Mouse (Mus musculus) liver, embryonic 12.5 days (tissue): Measurements from ENCODE around the gene Lrch1. TPM values are rescaled to one million over a fixed set of nuclear protein-coding genes. Genes with fewer than 3 reads are reported as not detected.

Experiments used
- ATAC-seq: fragments of 200-750 bp; cut with Nextera tagmentation; 2 replicates; pipeline ENCODE4 v1.8.0; 2017; ENCODE audit warnings: moderate number of reproducible peaks, mild to moderate bottlenecking, moderate library complexity
- H3K27ac ChIP-seq: fragments of 300-500 bp; sonication (generic); 2 replicates; pipeline ENCODE4 v1.5.1; 2016; ENCODE audit warnings: mild to moderate bottlenecking
- H3K27me3 ChIP-seq: fragments of 300-500 bp; sonication (generic); replicated peaks from 2 replicates; pipeline ENCODE4 v1.6.1; 2016; ENCODE audit warnings: mild to moderate bottlenecking, moderate library complexity
- H3K36me3 ChIP-seq: fragments of 300-500 bp; sonication (generic); 2 replicates; pipeline ENCODE4 v1.6.1; 2016; ENCODE audit warnings: mild to moderate bottlenecking, moderate library complexity
- H3K4me1 ChIP-seq: fragments of 300-500 bp; sonication (generic); 2 replicates; pipeline ENCODE4 v1.6.1; 2016
- H3K4me2 ChIP-seq: fragments of 300-500 bp; sonication (generic); 2 replicates; pipeline ENCODE4 v1.6.1; 2016; ENCODE audit warnings: mild to moderate bottlenecking, moderate library complexity
- H3K4me3 ChIP-seq: fragments of 300-500 bp; sonication (generic); 2 replicates; pipeline ENCODE4 v1.5.1; 2016; ENCODE audit warnings: mild to moderate bottlenecking, moderate library complexity
- H3K9ac ChIP-seq: fragments of 300-500 bp; sonication (generic); 2 replicates; pipeline ENCODE4 v1.6.1; 2016; ENCODE audit warnings: mild to moderate bottlenecking, moderate library complexity
- H3K9me3 ChIP-seq: fragments of 300-500 bp; sonication (generic); replicated peaks from 2 replicates; pipeline ENCODE4 v1.6.1; 2016; ENCODE audit warnings: mild to moderate bottlenecking, moderate library complexity
- WGBS: fragments of 180-500 bp; shearing (Covaris S2); methylation state at CpG from one replicate; pipeline ENCODE4 v1.1.7; 2016; ENCODE audit not compliant: insufficient replicate concordance; 5-methylcytosine and 5-hydroxymethylcytosine counted together
- polyA plus RNA-seq: library from polyadenylated mRNA; unstranded; fragments of >200 nt; fragmentation: Nextera tagmentation; extraction: Ambion mirVana; gene quantifications from 2 replicates; pipeline ENCODE4 v1.2.1, GENCODE M21; 2016

Gene Lrch1
- polyA plus RNA-seq, 1 experiment from 2014 or later: 6.5 TPM

DNA sequence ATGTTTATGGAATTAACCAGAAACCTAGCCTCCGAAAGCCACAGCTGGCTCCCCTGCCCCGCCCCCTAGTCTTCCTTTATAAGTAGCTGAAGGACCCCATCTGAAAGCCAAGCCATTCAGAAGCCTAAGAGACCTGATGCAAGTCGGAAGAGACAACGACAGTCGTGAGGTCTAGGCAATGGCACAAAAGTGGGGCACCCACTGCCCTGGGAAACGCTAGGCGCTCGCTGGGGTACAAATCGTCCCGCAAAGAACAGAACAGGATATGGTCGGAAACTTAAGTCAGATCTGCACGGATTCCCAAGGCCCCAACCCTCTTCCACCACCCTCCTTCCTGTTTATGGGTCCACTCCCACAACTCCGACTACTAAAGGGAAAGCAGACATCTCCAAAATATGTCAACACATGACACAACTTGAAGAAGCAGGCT, 1.3 kb downstream of the Lrch1 start:
- Histone ChIP-seq H3K4me1 (peaks cover 42% of the 10 kb centered on the region), H3K4me3 (peak overlapping the region; percentile 86), H3K27ac (peak overlapping the region; percentile 82), H3K4me2 (peak overlapping the region; percentile 96), H3K9me3 (no peaks in the 10 kb centered on the region), H3K36me3 (peaks cover 3% of the 10 kb centered on the region; the same call in 1 of the 2 replicates), H3K9ac (peak overlapping the region; percentile 86), H3K27me3 (no peaks in the 10 kb centered on the region)
- ATAC-seq: peak; percentile 11; the same call in 1 of the 2 replicates
- WGBS: 7% methylated on average over 13 of the region's 13 CpGs

GRCm38 (mm10) chr14:74945266-74946215, 2.1 kb downstream of the Lrch1 start:
- Histone ChIP-seq H3K4me1 (peaks cover 48% of the 10 kb centered on the region), H3K4me3 (peak overlapping the region; percentile 86), H3K27ac (no peak overlapping the region), H3K4me2 (peak overlapping the region; percentile 96), H3K36me3 (peaks cover 3% of the 10 kb centered on the region), H3K27me3 (no peaks in the 10 kb centered on the region), H3K9ac (peak overlapping the region; percentile 86; the same call in 1 of the 2 replicates), H3K9me3 (no peaks in the 10 kb centered on the region)
- no peak for ATAC-seq
- 70% methylated on average over 11 of the region's 11 CpGs for WGBS

GRCm38 (mm10) chr14:74944128-74944755, 3.4 kb downstream of the Lrch1 start:
- H3K9ac ChIP-seq: no peak overlapping the region
- peaks cover 48% of the 10 kb centered on the region for H3K4me1 ChIP-seq
- H3K4me3 ChIP-seq: no peak overlapping the region
- 84% methylated on average over 7 of the region's 7 CpGs for WGBS
- no peaks in the 10 kb centered on the region for H3K9me3 ChIP-seq
- ATAC-seq: no peak
- H3K27ac ChIP-seq: no peak overlapping the region
- no peaks in the 10 kb centered on the region for H3K27me3 ChIP-seq
- H3K4me2 ChIP-seq: no peak overlapping the region
- peaks cover 3% of the 10 kb centered on the region for H3K36me3 ChIP-seq

GRCm38 (mm10) chr14:74943581-74944117, 4.0 kb downstream of the Lrch1 start:
- H3K36me3 ChIP-seq: peaks cover 3% of the 10 kb centered on the region
- peaks cover 44% of the 10 kb centered on the region for H3K4me1 ChIP-seq
- H3K27me3 ChIP-seq: no peaks in the 10 kb centered on the region
- no peaks in the 10 kb centered on the region for H3K9me3 ChIP-seq
- H3K4me2 ChIP-seq: no peak overlapping the region
- no peak for ATAC-seq
- H3K9ac ChIP-seq: no peak overlapping the region
- no peak overlapping the region for H3K27ac ChIP-seq
- WGBS: 82% methylated on average over 6 of the region's 6 CpGs
- no peak overlapping the region for H3K4me3 ChIP-seq

DNA sequence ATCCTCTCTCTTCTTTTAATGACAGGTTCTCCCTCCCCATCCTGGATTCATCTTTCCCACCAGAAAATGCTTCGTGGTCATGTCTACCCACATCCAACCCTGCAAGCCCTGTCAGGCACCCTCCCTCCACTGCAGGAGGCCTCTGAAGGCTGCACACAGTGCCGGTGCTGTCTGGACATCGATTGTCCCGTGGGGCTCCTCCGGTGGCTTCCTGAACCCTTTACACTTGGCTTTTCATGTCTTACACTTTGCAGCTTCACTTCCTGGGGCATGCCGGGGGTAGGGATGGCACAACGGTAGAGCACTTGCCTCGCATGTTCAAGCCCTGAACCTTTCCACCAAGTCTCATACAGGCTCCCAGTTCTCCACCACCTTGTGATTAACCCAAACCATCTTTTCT, 4.7 kb downstream of the Lrch1 start:
- Histone ChIP-seq H3K9ac (no peak overlapping the region), H3K36me3 (peaks cover 3% of the 10 kb centered on the region), H3K4me2 (no peak overlapping the region), H3K4me1 (peaks cover 39% of the 10 kb centered on the region), H3K9me3 (no peaks in the 10 kb centered on the region), H3K27me3 (no peaks in the 10 kb centered on the region), H3K4me3 (no peak overlapping the region), H3K27ac (no peak overlapping the region)
- ATAC-seq: no peak
- 37% methylated on average over 8 of the region's 8 CpGs for WGBS

DNA sequence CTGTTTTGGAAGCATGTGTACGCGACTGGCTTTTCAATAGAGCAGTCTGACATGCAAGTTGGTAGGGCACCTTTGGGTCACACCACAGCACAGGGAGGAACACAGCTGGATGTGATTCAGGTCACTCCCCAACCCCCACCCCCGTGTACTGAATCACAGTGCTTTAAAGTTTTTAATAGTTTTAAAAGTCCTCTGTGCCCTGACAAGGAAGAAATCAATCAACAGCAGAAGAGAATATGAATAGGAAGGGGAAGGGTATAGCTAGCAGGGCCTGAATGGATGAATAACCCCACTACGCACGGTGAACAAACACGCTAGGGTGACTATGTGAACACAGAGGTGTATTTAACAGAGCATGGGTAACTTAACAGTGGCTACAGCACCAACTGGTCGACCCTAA, 6.1 kb downstream of the Lrch1 start:
- Histone ChIP-seq H3K27ac (no peak overlapping the region), H3K9ac (no peak overlapping the region), H3K9me3 (no peaks in the 10 kb centered on the region), H3K4me3 (no peak overlapping the region), H3K4me1 (peaks cover 50% of the 10 kb centered on the region), H3K36me3 (peaks cover 3% of the 10 kb centered on the region), H3K27me3 (no peaks in the 10 kb centered on the region), H3K4me2 (no peak overlapping the region)
- 80% methylated on average over 7 of the region's 7 CpGs for WGBS
- ATAC-seq: no peak

DNA sequence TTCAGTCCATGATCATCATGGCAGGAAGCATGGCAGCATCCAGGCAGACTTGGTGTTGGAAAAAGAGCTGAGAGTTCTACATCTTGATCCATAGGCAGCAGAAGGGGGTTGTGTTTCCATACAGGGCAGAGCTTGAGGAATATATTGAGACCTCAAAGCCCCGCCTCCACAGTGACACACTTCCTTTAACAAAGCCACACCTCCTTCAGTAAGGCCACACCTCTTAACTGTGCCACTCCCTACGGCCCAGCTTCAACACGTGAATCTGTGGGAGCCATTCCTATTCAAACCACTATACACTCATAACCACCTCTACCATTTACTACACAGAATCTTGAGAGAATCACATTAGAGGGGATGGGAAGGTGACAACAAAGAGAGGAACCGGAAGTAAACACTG, 6.9 kb downstream of the Lrch1 start:
- Histone ChIP-seq H3K27me3 (no peaks in the 10 kb centered on the region), H3K4me2 (no peak overlapping the region), H3K9ac (no peak overlapping the region), H3K36me3 (peaks cover 3% of the 10 kb centered on the region), H3K27ac (no peak overlapping the region), H3K4me1 (peaks cover 50% of the 10 kb centered on the region), H3K4me3 (no peak overlapping the region), H3K9me3 (no peaks in the 10 kb centered on the region)
- peak; percentile 38 for ATAC-seq
- 61% methylated on average over 4 of the region's 4 CpGs for WGBS

DNA sequence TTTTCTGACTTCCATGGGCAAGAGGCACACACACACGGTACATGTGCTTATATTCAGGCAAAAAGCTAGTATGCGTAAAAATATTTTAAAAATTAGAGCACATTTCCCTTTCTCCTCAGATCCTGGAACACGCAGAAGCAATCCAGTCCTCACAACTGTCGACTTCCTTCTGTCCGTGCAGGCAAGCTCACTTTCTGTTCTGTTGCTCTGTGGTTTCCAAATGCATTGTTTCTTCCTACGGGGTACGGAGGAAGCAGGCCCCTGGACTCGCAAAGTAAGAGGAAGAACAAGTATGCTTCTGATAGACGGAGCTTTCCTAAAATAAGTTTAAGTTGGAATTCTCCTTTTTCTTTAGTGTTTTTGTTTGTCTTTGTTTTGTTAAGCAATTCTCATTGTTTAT, 8.3 kb downstream of the Lrch1 start:
- H3K27ac ChIP-seq: no peak overlapping the region; the same call in 1 of the 2 replicates
- H3K36me3 ChIP-seq: peaks cover 3% of the 10 kb centered on the region
- H3K27me3 ChIP-seq: no peaks in the 10 kb centered on the region
- H3K4me1 ChIP-seq: peaks cover 45% of the 10 kb centered on the region
- 35% methylated on average over 9 of the region's 9 CpGs for WGBS
- no peaks in the 10 kb centered on the region for H3K9me3 ChIP-seq
- H3K4me3 ChIP-seq: no peak overlapping the region
- no peak for ATAC-seq
- peak overlapping the region; percentile 5; the same call in 1 of the 2 replicates for H3K4me2 ChIP-seq
- H3K9ac ChIP-seq: no peak overlapping the region

- H3K27ac ChIP-seq: no peak overlapping the region; the same call in 1 of the 2 replicates
- no peaks in the 10 kb centered on the region for H3K27me3 ChIP-seq
- H3K4me1 ChIP-seq: peaks cover 46% of the 10 kb centered on the region
Observed at GRCm38 (mm10) chr14:74938896-74939295, 8.8 kb downstream of the Lrch1 start.

DNA sequence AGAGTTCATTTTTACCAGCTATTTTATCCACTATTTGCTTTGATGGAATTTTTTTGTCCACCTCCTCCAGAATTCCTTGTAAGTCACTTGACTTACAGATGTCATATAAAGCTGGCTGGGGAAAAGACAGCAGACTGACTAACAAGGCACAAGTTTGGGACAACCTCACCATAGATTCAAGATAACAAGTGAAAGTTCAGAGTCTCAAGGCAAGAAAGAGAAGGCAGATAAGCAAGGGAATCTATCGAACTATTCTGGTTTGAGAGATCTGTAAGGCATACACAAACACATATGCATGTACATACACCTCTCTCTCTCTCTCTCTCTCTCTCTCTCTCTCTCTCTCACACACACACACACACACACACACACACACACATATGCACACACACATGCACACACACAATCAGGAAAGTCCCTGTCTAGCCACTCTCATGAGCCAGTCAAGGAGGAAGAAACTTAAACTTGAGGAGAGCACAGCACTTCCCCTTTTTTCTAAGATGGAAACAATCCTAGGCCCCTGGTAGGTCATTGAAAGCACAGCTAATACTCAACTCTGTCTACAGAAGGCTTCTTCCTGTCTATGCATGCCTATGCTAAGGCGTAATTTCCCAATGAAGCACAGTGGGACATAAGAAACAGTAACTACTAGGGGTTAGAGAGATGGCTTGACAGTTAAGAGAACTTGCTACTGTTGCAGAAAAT, 11.0 kb downstream of the Lrch1 start:
- no peak overlapping the region for H3K4me3 ChIP-seq
- peaks cover 36% of the 10 kb centered on the region for H3K4me1 ChIP-seq
- ATAC-seq: peak; percentile 33; the same call in 1 of the 2 replicates
- H3K9ac ChIP-seq: no peak overlapping the region
- 29% methylated on average over 2 of the region's 2 CpGs for WGBS
- no peaks in the 10 kb centered on the region for H3K27me3 ChIP-seq
- H3K9me3 ChIP-seq: no peaks in the 10 kb centered on the region
- peaks cover 3% of the 10 kb centered on the region for H3K36me3 ChIP-seq
- peak overlapping the region; percentile 42; the same call in 1 of the 2 replicates for H3K27ac ChIP-seq
- H3K4me2 ChIP-seq: no peak overlapping the region; the same call in 1 of the 2 replicates

More at GRCm38 (mm10) chr14:74938896-74939295, 8.8 kb downstream of the Lrch1 start:
- Histone ChIP-seq H3K9me3 (no peaks in the 10 kb centered on the region), H3K4me2 (peak overlapping the region; percentile 5; the same call in 1 of the 2 replicates), H3K9ac (no peak overlapping the region), H3K36me3 (peaks cover 3% of the 10 kb centered on the region), H3K4me3 (no peak overlapping the region)
- ATAC-seq: no peak
- WGBS: 56% methylated on average over 3 of the region's 3 CpGs

- 87% methylated on average over 6 of the region's 6 CpGs for WGBS
- Histone ChIP-seq H3K27ac (no peak overlapping the region), H3K27me3 (no peaks in the 10 kb centered on the region), H3K9me3 (no peaks in the 10 kb centered on the region), H3K4me3 (no peak overlapping the region), H3K36me3 (no peaks in the 10 kb centered on the region), H3K4me1 (peaks cover 37% of the 10 kb centered on the region), H3K4me2 (no peak overlapping the region), H3K9ac (no peak overlapping the region)
- ATAC-seq: no peak
Observed at GRCm38 (mm10) chr14:74935111-74935510, 12.6 kb downstream of the Lrch1 start.
